Mouse (Mus musculus) olfactory bulb, adult 2 months (tissue): Measurements from ENCODE around the gene Cstf3.

Experiments used
- CTCF ChIP-seq: fragments of 200-500 bp; IDR thresholded peaks from 2 replicates; pipeline ENCODE4 v1.5.1; 2012; ENCODE audit warnings: low read depth, mild to moderate bottlenecking, low read length, moderate library complexity; ENCODE audit not compliant: insufficient read depth
- POLR2A ChIP-seq: fragments of 200-500 bp; IDR thresholded peaks from 2 replicates; pipeline ENCODE4 v1.6.1; 2012; ENCODE audit warnings: mild to moderate bottlenecking, low read depth, low read length, moderate library complexity; ENCODE audit not compliant: insufficient read depth

DNA sequence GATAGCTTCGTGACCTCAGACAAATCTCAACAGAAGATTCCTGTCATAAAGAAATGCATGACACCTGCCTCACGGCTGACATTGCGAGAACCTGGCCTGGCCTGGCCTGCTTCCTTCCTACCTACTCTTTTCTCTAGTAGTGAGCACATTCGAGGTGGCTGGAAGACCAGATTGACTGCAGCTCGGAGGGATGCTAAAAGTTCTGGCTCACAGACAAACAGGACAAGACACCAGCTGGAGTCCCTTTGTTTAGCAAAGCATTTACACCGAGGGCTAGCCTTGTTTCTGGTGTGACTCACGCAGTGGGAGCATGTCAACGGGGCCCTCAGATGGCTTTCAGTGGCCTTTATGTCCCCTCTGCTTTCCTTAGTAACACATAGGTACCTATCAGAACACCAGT, 98.4 kb downstream of the Cstf3 start:
- TF ChIP-seq CTCF (no peak), POLR2A (no peak)
